In genomic region chr6:148443726-148444701, GRCm38 (mm10) we compare ENCODE assay signal across 9 mouse cellular contexts. TPM values are rescaled to one million over a fixed set of nuclear protein-coding genes. Genes with fewer than 3 reads are reported as not detected.
A peak's percentile ranks its signal among the peaks of the same experiment; 100 is the strongest.
DNase-seq lines count a peak whose midpoint lies in the region; ATAC-seq and TF ChIP-seq lines count a peak whose summit lies in the region.
"Had no signal": no experiment of that assay in that cellular context is flagged by ENCODE, and none has a peak within 500 bp of the region (broad histone marks: within the 10 kb centered on the region; RNA-seq: fewer than 3 reads in every experiment).

Gene Tmtc1 (minus strand): TSS chr6:148444389.

- peak; percentile 89 for DNase-seq in A20 (ENCODE audit: low read depth, low spot score)
- peak; percentile 24 for DNase-seq in c-Kit-positive CD71-positive TER-119-negative erythroid progenitor cells, embryonic 14.5 days (ENCODE audit: low read depth)
- peak; percentile 83 to 87 for DNase-seq in heart, postnatal 10 days
- DNase-seq in kidney, postnatal 4 days: peak; percentile 79 to 85
- peak; percentile 73 for DNase-seq in lung, adult 2 months
- DNase-seq in ovary, postnatal 10 days (ENCODE audit: low spot score): peak; percentile 59
- DNase-seq in thymus, postnatal 0 days (ENCODE audit: low spot score): peak; percentile 3

- peak; percentile 82 for ATAC-seq in forebrain, embryonic 16.5 days

- peaks cover 24% of the 10 kb centered on the region for H3K4me1 ChIP-seq in forebrain, embryonic 16.5 days (replicated peaks; ENCODE audit: control insufficient read depth, insufficient read depth, low read length)
- H3K4me1 ChIP-seq in lung, adult 2 months (ENCODE audit: control insufficient read depth, insufficient read depth, low read length): no peaks in the 10 kb centered on the region; the same call in 1 of the 2 replicates

- TF ChIP-seq POLR2A in lung, adult 2 months (IDR thresholded peaks at IDR 0.05; ENCODE audit: borderline replicate concordance, extremely low read depth, low read depth, low read length): peak; percentile 62; the same call in 1 of the 2 replicates

- H3K4me3 ChIP-seq in forebrain, embryonic 16.5 days (replicated peaks; ENCODE audit: low read length): peak within 1 kb of the TSS; percentile 71
- H3K4me3 ChIP-seq in lung, adult 2 months (replicated peaks; ENCODE audit: extremely low read depth, low read depth, low read length): peak within 1 kb of the TSS; percentile 99

- no peaks in the 10 kb centered on the region for H3K9me3 ChIP-seq in forebrain, embryonic 16.5 days (ENCODE audit: control insufficient read depth, low read length)

- intact Hi-C loops in heart, postnatal 10 days (cut with DNase I): loop anchor here (5.0 to 10.0 kb wide), 2 partner anchors 37 to 241 kb away; no protein-coding TSS in a partner anchor

- under 1% methylated on average over 75 of the region's 99 CpGs for WGBS in forebrain, embryonic 16.5 days
- WGBS in lung, adult 2 months: under 1% methylated on average over 94 of the region's 99 CpGs

- TF ChIP-seq CTCF in lung, adult 2 months (IDR thresholded peaks at IDR 0.05; ENCODE audit: insufficient read depth, low read length): no peak

- peak within 1 kb of the TSS; percentile 87 for H3K4me2 ChIP-seq in forebrain, embryonic 16.5 days (ENCODE audit: low read length)

- H3K36me3 ChIP-seq in forebrain, embryonic 16.5 days (ENCODE audit: control insufficient read depth, insufficient read depth): no peaks in the 10 kb centered on the region
- H3K36me3 ChIP-seq: G1E had no signal

- H3K27ac ChIP-seq in forebrain, embryonic 16.5 days (ENCODE audit: low read length): peak within 1 kb of the TSS; percentile 28; the same call in 1 of the 2 replicates

- H3K9ac ChIP-seq in forebrain, embryonic 16.5 days (replicated peaks; ENCODE audit: low read depth, low read length): peak within 1 kb of the TSS; percentile 78

- H3K27me3 ChIP-seq in forebrain, embryonic 16.5 days (replicated peaks; ENCODE audit: control insufficient read depth, insufficient read depth, low read length): peaks cover 2% of the 10 kb centered on the region

RNA-seq across cellular contexts. Expression of gene Tmtc1, which starts in this region (rescaled TPM):
- 3.9 and 4.0 TPM in 2 replicates for polyA plus RNA-seq in forebrain, embryonic 16.5 days (2015; fragmentation: Nextera tagmentation; extraction: Ambion mirVana)
- total RNA-seq in heart, postnatal 10 days (2021): 10 to 100 TPM; 22.5 to 29.0 TPM
- 41.0 and 46.3 TPM in 2 replicates for polyA plus RNA-seq in lung, adult 2 months (2012; rRNA removed)
- 0.12 and 0.14 TPM in 2 replicates for polyA plus RNA-seq in thymus, postnatal 0 days (2015; fragmentation: Nextera tagmentation; extraction: Ambion mirVana)
- polyA plus RNA-seq: G1E had no signal

Comparison
In these comparisons a context has a peak if more than half of its experiments do, and no peak if none do; other contexts are left out.
1. Peak in every context shown above with its lines: DNase-seq, ATAC-seq, H3K4me3 ChIP-seq and H3K27ac ChIP-seq.
2. Peak in DNase-seq in thymus, postnatal 0 days; RNA of the gene not detected or under 1 TPM.
3. DNase-seq: peak in every context shown above with its lines; median percentile 89 in A20; 85 in heart, postnatal 10 days; 82 in kidney, postnatal 4 days; 73 in lung, adult 2 months; 59 in ovary, postnatal 10 days; 24 in c-Kit-positive CD71-positive TER-119-negative erythroid progenitor cells, embryonic 14.5 days; 3 in thymus, postnatal 0 days.